Mouse (Mus musculus) G1E (cell line): Measurements from ENCODE around the gene Ccnjl. TPM values are rescaled to one million over a fixed set of nuclear protein-coding genes. Genes with fewer than 3 reads are reported as not detected.

Source experiments
- ATAC-seq: 2 replicates; pipeline ENCODE4 v1.8.0; 2016; ENCODE audit warnings: mild to moderate bottlenecking; ENCODE audit not compliant: insufficient number of reproducible peaks, poor library complexity, low FRiP score, severe bottlenecking; ENCODE audit errors: extremely low read depth
- DNase-seq: peaks from one replicate; pipeline ENCODE4 v3.0.0; 2012; ENCODE audit warnings: low spot score
- H3K27me3 ChIP-seq: 2 replicates; pipeline ENCODE4 v1.6.1; 2012; ENCODE audit warnings: mild to moderate bottlenecking, low read length, inconsistent platforms; ENCODE audit not compliant: insufficient read depth
- H3K36me3 ChIP-seq: replicated peaks from 2 replicates; pipeline ENCODE3; 2012; ENCODE audit warnings: mild to moderate bottlenecking, inconsistent platforms
- H3K4me1 ChIP-seq: 2 replicates; pipeline ENCODE4 v1.6.1; 2012; ENCODE audit warnings: low read depth, low read length, inconsistent platforms, mixed read lengths; ENCODE audit not compliant: insufficient read depth
- H3K4me3 ChIP-seq: 2 replicates; pipeline ENCODE4 v1.5.1; 2012; ENCODE audit warnings: low read depth, mild to moderate bottlenecking, inconsistent platforms, low read length, moderate library complexity, mixed read lengths
- H3K9me3 ChIP-seq: replicated peaks from 2 replicates; pipeline ENCODE4 v1.6.1; 2012; ENCODE audit warnings: inconsistent platforms
- CTCF ChIP-seq: IDR thresholded peaks from 2 replicates; pipeline ENCODE4 v1.5.1; 2012; ENCODE audit warnings: low read depth, low read length, inconsistent platforms, mixed read lengths
- GATA1 ChIP-seq: IDR thresholded peaks from 2 replicates; pipeline ENCODE4 v1.6.1; 2012; ENCODE audit warnings: borderline replicate concordance, low read length, inconsistent platforms, mixed read lengths
- GATA2 ChIP-seq: IDR thresholded peaks from 2 replicates; pipeline ENCODE4 v1.6.1; 2012; ENCODE audit warnings: low read depth, low read length, inconsistent platforms, borderline replicate concordance
- POLR2AphosphoS5 ChIP-seq: IDR thresholded peaks from 2 replicates; pipeline ENCODE4 v1.6.1; 2012; ENCODE audit warnings: low read depth, low read length, inconsistent platforms; ENCODE audit not compliant: insufficient replicate concordance
- TAL1 ChIP-seq: conservative IDR thresholded peaks from 2 replicates; pipeline ENCODE4 v1.6.1; 2012; ENCODE audit warnings: low read depth, low read length, inconsistent platforms, mixed read lengths
- polyA plus RNA-seq: library from polyadenylated mRNA; stranded (reverse); fragments of >175 nt; gene quantifications from 2 replicates; pipeline ENCODE4 v1.2.3, GENCODE M21; 2012
- total RNA-seq, 2 experiments: library from RNA; stranded (forward) in 1 of 2; stranded (reverse) in 1 of 2; fragments of 200-1000 nt in 1 of 2; fragments of >200 nt in 1 of 2; fragmentation: Nextera tagmentation in 1 of 2; gene quantifications; 2 replicates each; pipeline ENCODE4 v1.2.3; 2014 to 2017

Gene Ccnjl
- not detected in 2 replicates for total RNA-seq (2014; fragmentation: Nextera tagmentation)
- total RNA-seq (2017), result 0.16 TPM in 1 of 2 replicates, not detected in the other
- polyA plus RNA-seq, result not detected in 2 replicates

GRCm38 (mm10) chr11:43528683-43529499 lies at the start of gene Ccnjl:
Ccnjl (plus strand) TSS chr11:43528784.
- no peaks in the 10 kb centered on the region for H3K36me3 ChIP-seq
- TF ChIP-seq GATA2 (no peak), TAL1 (no peak), GATA1 (no peak), POLR2AphosphoS5 (no peak), CTCF (no peak)
- ATAC-seq, result no peak
- H3K4me1 ChIP-seq, result no peaks in the 10 kb centered on the region
- H3K4me3 ChIP-seq, result no peak within 1 kb of the TSS
- no peaks in the 10 kb centered on the region for H3K9me3 ChIP-seq
- peaks cover 15% of the 10 kb centered on the region for H3K27me3 ChIP-seq
- DNase-seq, result no peak

DNA sequence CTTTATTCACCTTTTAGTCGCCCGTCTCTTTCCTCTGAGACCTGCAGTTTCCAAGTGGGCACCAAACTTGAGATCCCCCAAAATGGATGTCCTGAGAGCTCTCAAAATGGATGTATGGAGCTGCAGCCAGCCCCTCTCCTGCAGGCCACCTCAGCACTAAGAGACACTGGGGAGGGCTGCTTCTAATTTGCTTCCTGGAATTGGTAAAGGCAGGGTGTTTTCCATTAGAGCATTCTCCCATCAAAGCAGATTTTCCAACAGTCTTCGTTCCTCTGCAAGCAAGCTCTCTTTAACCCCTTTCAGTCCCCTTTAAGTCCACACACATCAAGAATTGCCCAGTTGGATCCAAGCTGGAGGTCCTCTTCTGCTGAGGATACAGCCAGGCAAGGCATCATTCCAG lies 49.2 kb upstream of the Ccnjl start:
- ATAC-seq, result no peak
- no peak for DNase-seq
- no peak overlapping the region for H3K4me3 ChIP-seq
- 0 out of 2 replicates have a peak, but pooled peaks cover 3% of the 10 kb centered on the region for H3K4me1 ChIP-seq
- H3K27me3 ChIP-seq, result no peaks in the 10 kb centered on the region
- H3K36me3 ChIP-seq, result no peaks in the 10 kb centered on the region
- no peaks in the 10 kb centered on the region for H3K9me3 ChIP-seq
- TF ChIP-seq TAL1 (no peak), CTCF (no peak), GATA2 (no peak), GATA1 (no peak), POLR2AphosphoS5 (no peak)

DNA sequence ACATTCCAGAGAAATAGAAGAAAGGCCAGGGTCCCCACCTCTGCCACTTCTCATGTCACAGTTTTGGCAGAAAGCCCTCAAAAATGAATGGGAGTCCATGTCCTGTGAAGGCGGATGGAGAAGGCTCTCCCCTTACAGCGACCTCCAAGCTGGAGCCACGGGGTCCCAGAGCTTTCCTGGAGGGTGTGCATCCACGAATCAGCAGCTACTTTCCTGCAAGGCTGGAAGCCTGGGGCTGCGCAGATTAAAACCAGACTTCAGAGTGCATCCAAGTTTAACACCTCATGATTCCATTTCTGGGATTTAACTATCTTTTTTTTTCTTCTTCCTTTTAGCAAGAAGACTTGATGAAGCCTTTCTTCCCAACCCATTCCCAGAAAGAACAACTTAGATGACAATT lies 48.0 kb upstream of the Ccnjl start:
- no peak for ATAC-seq
- TF ChIP-seq TAL1 (no peak), GATA2 (no peak), POLR2AphosphoS5 (no peak), CTCF (no peak), GATA1 (no peak)
- Histone ChIP-seq H3K9me3 (no peaks in the 10 kb centered on the region), H3K4me1 (no peaks in the 10 kb centered on the region), H3K4me3 (no peak overlapping the region), H3K36me3 (no peaks in the 10 kb centered on the region), H3K27me3 (peaks cover 2% of the 10 kb centered on the region)
- no peak for DNase-seq

DNA sequence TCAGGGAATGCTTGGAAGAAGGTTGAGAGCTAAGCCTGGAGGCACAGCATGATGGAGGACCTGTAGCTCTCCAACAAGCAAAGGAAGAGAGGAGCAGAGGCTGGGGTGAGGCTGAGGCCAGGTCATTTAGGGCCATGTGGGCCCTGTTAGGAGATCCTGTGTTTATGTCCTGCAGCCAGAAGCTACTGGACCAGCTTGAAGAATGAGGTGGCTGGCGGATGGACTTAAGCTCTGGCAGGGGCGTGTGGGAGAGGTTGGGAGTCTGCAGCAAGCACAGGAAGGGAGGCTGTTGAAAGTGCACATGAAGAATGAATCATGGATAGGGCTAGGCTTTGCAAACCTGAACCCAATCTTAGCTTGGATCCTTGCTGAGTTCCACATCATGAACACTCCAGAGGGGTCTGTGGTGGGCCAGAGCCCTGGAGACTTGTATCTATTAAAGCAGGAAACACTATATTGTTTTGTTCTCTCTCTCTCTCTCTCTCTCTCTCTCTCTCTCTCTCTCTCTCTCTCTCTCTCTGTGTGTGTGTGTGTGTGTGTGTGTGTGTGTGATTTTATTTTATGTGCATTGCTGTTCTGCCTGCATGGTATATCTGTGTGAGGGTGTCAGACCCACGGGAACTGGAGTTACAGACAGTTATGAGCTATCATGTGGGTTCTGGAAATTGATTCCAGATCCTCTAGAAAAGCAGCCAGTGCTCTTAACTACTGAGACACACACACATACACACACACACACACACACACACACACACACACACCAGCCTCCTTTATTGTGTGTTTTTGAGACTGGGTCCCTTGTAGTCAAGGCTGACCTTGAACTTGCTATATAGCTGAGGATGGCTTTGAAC lies 46.7 kb upstream of the Ccnjl start:
- H3K36me3 ChIP-seq, result no peaks in the 10 kb centered on the region
- no peak for DNase-seq
- no peaks in the 10 kb centered on the region for H3K9me3 ChIP-seq
- no peak for ATAC-seq
- H3K27me3 ChIP-seq, result peaks cover 5% of the 10 kb centered on the region
- TF ChIP-seq TAL1 (no peak), GATA2 (no peak), POLR2AphosphoS5 (no peak)
- no peak overlapping the region for H3K4me3 ChIP-seq
- H3K4me1 ChIP-seq, result no peaks in the 10 kb centered on the region

GRCm38 (mm10) chr11:43483122-43483792 lies 45.3 kb upstream of the Ccnjl start:
- Histone ChIP-seq H3K4me3 (no peak overlapping the region), H3K4me1 (no peaks in the 10 kb centered on the region), H3K27me3 (peaks cover 5% of the 10 kb centered on the region), H3K9me3 (no peaks in the 10 kb centered on the region), H3K36me3 (no peaks in the 10 kb centered on the region)
- ATAC-seq (no peak), DNase-seq (no peak)
- TF ChIP-seq TAL1 (no peak), GATA1 (no peak), GATA2 (no peak), CTCF (no peak), POLR2AphosphoS5 (no peak)
